ENCODE assay signal across 30 mouse cellular contexts in genomic region chr7:105708733-105709132, GRCm38 (mm10). TPM values are rescaled to one million over a fixed set of nuclear protein-coding genes. Genes with fewer than 3 reads are reported as not detected.
DNase-seq lines count a peak whose midpoint lies in the region; ATAC-seq and TF ChIP-seq lines count a peak whose summit lies in the region.
"Had no signal": no experiment of that assay in that cellular context is flagged by ENCODE, and none has a peak within 500 bp of the region (broad histone marks: within the 10 kb centered on the region; RNA-seq: fewer than 3 reads in every experiment).

No protein-coding gene starts in this region.

- WGBS in heart, embryonic 12.5 days: 72% methylated on average over 5 of the region's 5 CpGs
- 74% methylated on average over 5 of the region's 5 CpGs for WGBS in liver, embryonic 12.5 days (ENCODE audit: insufficient replicate concordance)
- WGBS in liver, postnatal 0 days (ENCODE audit: insufficient replicate concordance): 61% methylated on average over 5 of the region's 5 CpGs

- TF ChIP-seq EP300 in liver, postnatal 0 days (IDR thresholded peaks at IDR 0.05; ENCODE audit: low read depth): peak; percentile 68

- H3K9ac ChIP-seq in heart, embryonic 12.5 days: no peak overlapping the region
- no peak overlapping the region for H3K9ac ChIP-seq in liver, embryonic 12.5 days
- H3K9ac ChIP-seq in liver, postnatal 0 days (replicated peaks): no peak overlapping the region
- H3K9ac ChIP-seq: forebrain, embryonic 13.5 days; hindbrain, embryonic 12.5 days; intestine, embryonic 15.5 days; limb, embryonic 12.5 days had no signal

- peak; percentile 66 for DNase-seq in heart, adult 11 months
- DNase-seq in c-Kit-positive CD71-positive TER-119-negative erythroid progenitor cells, embryonic 14.5 days (ENCODE audit: low read depth): peak; percentile 32
- DNase-seq in liver, postnatal 0 days: peak; percentile 42
- no peak for DNase-seq in cerebellum, postnatal 4 days (ENCODE audit: low spot score in 2 of 2)
- DNase-seq in left cerebral cortex, postnatal 14 days (ENCODE audit: low spot score in 2 of 2): no peak
- DNase-seq in kidney, postnatal 36 days: no peak
- DNase-seq: adrenal gland, postnatal 14 days; cerebellum, adult 8-10 months; cerebellum, postnatal 25 days; gastrocnemius, postnatal 14 days; heart, postnatal 36 days; kidney, adult 2 months; layer of hippocampus, adult 9-11 months; lung, adult 18-20 months; lung, postnatal 4 days; right cerebral cortex, postnatal 25 days; thymus, postnatal 14 days had no signal

- no peak for TF ChIP-seq CTCF in liver, postnatal 0 days (IDR thresholded peaks at IDR 0.05; ENCODE audit: low read depth)

- no peak overlapping the region for H3K27ac ChIP-seq in heart, embryonic 12.5 days (ENCODE audit: poor library complexity, severe bottlenecking)
- no peak overlapping the region for H3K27ac ChIP-seq in liver, embryonic 12.5 days
- no peak overlapping the region for H3K27ac ChIP-seq in liver, postnatal 0 days (ENCODE audit: low read depth)
- H3K27ac ChIP-seq: forebrain, embryonic 13.5 days; heart, embryonic 10.5 days; hindbrain, embryonic 12.5 days; hindbrain, postnatal 0 days; intestine, embryonic 15.5 days; limb, embryonic 12.5 days; midbrain, embryonic 10.5 days had no signal

- H3K9me3 ChIP-seq in heart, embryonic 12.5 days (replicated peaks): no peaks in the 10 kb centered on the region
- no peaks in the 10 kb centered on the region for H3K9me3 ChIP-seq in liver, embryonic 12.5 days (replicated peaks)
- H3K9me3 ChIP-seq in liver, postnatal 0 days (ENCODE audit: low read length): no peaks in the 10 kb centered on the region
- H3K9me3 ChIP-seq: forebrain, embryonic 13.5 days; heart, embryonic 10.5 days; hindbrain, embryonic 12.5 days; intestine, embryonic 15.5 days; limb, embryonic 12.5 days; midbrain, embryonic 10.5 days had no signal

- no peak overlapping the region for H3K4me3 ChIP-seq in heart, embryonic 12.5 days
- H3K4me3 ChIP-seq in liver, embryonic 12.5 days: no peak overlapping the region
- no peak overlapping the region for H3K4me3 ChIP-seq in liver, postnatal 0 days (ENCODE audit: low read depth, low read length)
- H3K4me3 ChIP-seq: forebrain, embryonic 13.5 days; heart, embryonic 10.5 days; hindbrain, embryonic 12.5 days; intestine, embryonic 15.5 days; limb, embryonic 12.5 days; midbrain, embryonic 10.5 days had no signal

- intact Hi-C loops in left cerebral cortex, postnatal 14 days (cut with DNase I): no loop called here

- no peaks in the 10 kb centered on the region for H3K4me1 ChIP-seq in heart, embryonic 12.5 days (replicated peaks)
- H3K4me1 ChIP-seq in liver, embryonic 12.5 days: no peaks in the 10 kb centered on the region
- H3K4me1 ChIP-seq in liver, postnatal 0 days (ENCODE audit: insufficient read depth): no peaks in the 10 kb centered on the region
- H3K4me1 ChIP-seq: forebrain, embryonic 13.5 days; heart, embryonic 10.5 days; hindbrain, embryonic 12.5 days; intestine, embryonic 15.5 days; limb, embryonic 12.5 days; midbrain, embryonic 10.5 days had no signal

- no peak overlapping the region for H3K4me2 ChIP-seq in heart, embryonic 12.5 days
- no peak overlapping the region for H3K4me2 ChIP-seq in liver, embryonic 12.5 days
- H3K4me2 ChIP-seq in liver, postnatal 0 days (ENCODE audit: low read depth, low read length): no peak overlapping the region
- H3K4me2 ChIP-seq: forebrain, embryonic 13.5 days; hindbrain, embryonic 12.5 days; intestine, embryonic 15.5 days; limb, embryonic 12.5 days had no signal

- no peaks in the 10 kb centered on the region for H3K27me3 ChIP-seq in heart, embryonic 12.5 days (replicated peaks)
- H3K27me3 ChIP-seq in liver, embryonic 12.5 days (replicated peaks): no peaks in the 10 kb centered on the region
- H3K27me3 ChIP-seq in liver, postnatal 0 days (ENCODE audit: insufficient read depth, low read length): no peaks in the 10 kb centered on the region
- H3K27me3 ChIP-seq: CH12.LX; forebrain, embryonic 13.5 days; hindbrain, embryonic 12.5 days; intestine, embryonic 15.5 days; limb, embryonic 12.5 days had no signal

- ATAC-seq in heart, embryonic 12.5 days (ENCODE audit: insufficient number of reproducible peaks, low FRiP score): no peak
- ATAC-seq in liver, embryonic 12.5 days: peak; percentile 76
- peak; percentile 83 for ATAC-seq in liver, postnatal 0 days
- ATAC-seq: forebrain, embryonic 13.5 days; hindbrain, postnatal 0 days; intestine, embryonic 15.5 days; lung, postnatal 0 days; midbrain, embryonic 16.5 days; Patski had no signal

- H3K36me3 ChIP-seq in heart, embryonic 12.5 days: no peaks in the 10 kb centered on the region
- no peaks in the 10 kb centered on the region for H3K36me3 ChIP-seq in liver, embryonic 12.5 days
- H3K36me3 ChIP-seq in liver, postnatal 0 days (replicated peaks; ENCODE audit: insufficient read depth, low read length): no peaks in the 10 kb centered on the region
- H3K36me3 ChIP-seq: heart, embryonic 10.5 days; hindbrain, embryonic 12.5 days; intestine, embryonic 15.5 days; limb, embryonic 12.5 days; midbrain, embryonic 10.5 days had no signal

RNA-seq across cellular contexts. Expression of gene Ilk, which starts 27.7 kb away (rescaled TPM):
- polyA plus RNA-seq in heart, embryonic 12.5 days (2016; fragmentation: Nextera tagmentation; extraction: Ambion mirVana): 384 and 391 TPM in 2 replicates
- polyA plus RNA-seq in liver, embryonic 12.5 days (2016; fragmentation: Nextera tagmentation; extraction: Ambion mirVana): 149 and 159 TPM in 2 replicates
- polyA plus RNA-seq in liver, postnatal 0 days (2015; fragmentation: Nextera tagmentation; extraction: Ambion mirVana): 95.1 and 103 TPM in 2 replicates
- 10 to 100 TPM; 94.1 to 97.2 TPM for total RNA-seq in left cerebral cortex, postnatal 14 days (2021)

RNA-seq across cellular contexts. Expression of gene Rrp8, which starts 28.5 kb away (rescaled TPM):
- 29.1 and 30.9 TPM in 2 replicates for polyA plus RNA-seq in heart, embryonic 12.5 days (2016; fragmentation: Nextera tagmentation; extraction: Ambion mirVana)
- polyA plus RNA-seq in liver, embryonic 12.5 days (2016; fragmentation: Nextera tagmentation; extraction: Ambion mirVana): 28.8 and 29.1 TPM in 2 replicates
- polyA plus RNA-seq in liver, postnatal 0 days (2015; fragmentation: Nextera tagmentation; extraction: Ambion mirVana): 10.6 and 11.6 TPM in 2 replicates
- total RNA-seq in left cerebral cortex, postnatal 14 days (2021): 10 to 100 TPM; 10.1 to 15.2 TPM

RNA-seq across cellular contexts. Expression of gene Taf10, which starts 35.4 kb away (rescaled TPM):
- 142 and 160 TPM in 2 replicates for polyA plus RNA-seq in heart, embryonic 12.5 days (2016; fragmentation: Nextera tagmentation; extraction: Ambion mirVana)
- 232 and 233 TPM in 2 replicates for polyA plus RNA-seq in liver, embryonic 12.5 days (2016; fragmentation: Nextera tagmentation; extraction: Ambion mirVana)
- 104 and 110 TPM in 2 replicates for polyA plus RNA-seq in liver, postnatal 0 days (2015; fragmentation: Nextera tagmentation; extraction: Ambion mirVana)
- total RNA-seq in left cerebral cortex, postnatal 14 days (2021): 100 to 1,000 TPM; 129 to 151 TPM

RNA-seq across cellular contexts. Expression of gene Tpp1, which starts 43.3 kb away (rescaled TPM):
- 87.7 and 97.8 TPM in 2 replicates for polyA plus RNA-seq in heart, embryonic 12.5 days (2016; fragmentation: Nextera tagmentation; extraction: Ambion mirVana)
- 62.3 and 64.7 TPM in 2 replicates for polyA plus RNA-seq in liver, embryonic 12.5 days (2016; fragmentation: Nextera tagmentation; extraction: Ambion mirVana)
- polyA plus RNA-seq in liver, postnatal 0 days (2015; fragmentation: Nextera tagmentation; extraction: Ambion mirVana): 60.9 and 65.8 TPM in 2 replicates
- 10 to 100 TPM; 43.8 to 46.5 TPM for total RNA-seq in left cerebral cortex, postnatal 14 days (2021)

RNA-seq across cellular contexts. Expression of gene Dnhd1, which starts 58.1 kb away (rescaled TPM):
- polyA plus RNA-seq in heart, embryonic 12.5 days (2016; fragmentation: Nextera tagmentation; extraction: Ambion mirVana): 0.41 and 0.52 TPM in 2 replicates
- polyA plus RNA-seq in liver, embryonic 12.5 days (2016; fragmentation: Nextera tagmentation; extraction: Ambion mirVana): 0.24 and 0.47 TPM in 2 replicates
- polyA plus RNA-seq in liver, postnatal 0 days (2015; fragmentation: Nextera tagmentation; extraction: Ambion mirVana): 0.19 and 0.22 TPM in 2 replicates
- total RNA-seq in left cerebral cortex, postnatal 14 days (2021): 1 to 10 TPM; 4.9 to 5.0 TPM

Comparison
In these comparisons a context has a peak if more than half of its experiments do, and no peak if none do; other contexts are left out.
1. DNase-seq: peak in heart, adult 11 months (single experiment), c-Kit-positive CD71-positive TER-119-negative erythroid progenitor cells, embryonic 14.5 days (single experiment) and liver, postnatal 0 days (single experiment); none in cerebellum, postnatal 4 days (0 of 2), left cerebral cortex, postnatal 14 days (0 of 2) and kidney, postnatal 36 days (0 of 2).